Mouse (Mus musculus): ENCODE data around the gene Ankrd11. TPM values are rescaled to one million over a fixed set of nuclear protein-coding genes. Genes with fewer than 3 reads are reported as not detected.

Gene Ankrd11
- total RNA-seq, 4 experiments from 2014 or later, result 149 to 174 (median 162) TPM

GRCm38 (mm10) chr8:122928631-122929224 lies 113.3 kb downstream of the Ankrd11 start:
- DNase-seq (ENCODE audit: low spot score in 2 of 2), result no peak

GRCm38 (mm10) chr8:122927841-122928240 lies 114.2 kb downstream of the Ankrd11 start:
- no peak for DNase-seq (ENCODE audit: low spot score in 2 of 2)

- DNase-seq (ENCODE audit: low spot score in 2 of 2), result no peak
Measured at GRCm38 (mm10) chr8:122926782-122927181, 115.3 kb downstream of the Ankrd11 start.

- DNase-seq (ENCODE audit: low spot score in 2 of 2), result no peak
Measured at GRCm38 (mm10) chr8:122925939-122926722, 115.9 kb downstream of the Ankrd11 start.

GRCm38 (mm10) chr8:122924091-122924490 lies 118.0 kb downstream of the Ankrd11 start:
- no peak for DNase-seq (ENCODE audit: low spot score in 2 of 2)

- no peak for DNase-seq (ENCODE audit: low spot score in 2 of 2)
Measured at GRCm38 (mm10) chr8:122923431-122924090, 118.5 kb downstream of the Ankrd11 start.

GRCm38 (mm10) chr8:122922945-122923344 lies 119.1 kb downstream of the Ankrd11 start:
- DNase-seq (ENCODE audit: low spot score in 2 of 2), result no peak

GRCm38 (mm10) chr8:122920890-122921289 lies 121.2 kb downstream of the Ankrd11 start:
- DNase-seq (ENCODE audit: low spot score in 2 of 2), result no peak

- no peak for DNase-seq (ENCODE audit: low spot score in 2 of 2)
Measured at GRCm38 (mm10) chr8:122918438-122919107, 123.5 kb downstream of the Ankrd11 start.

GRCm38 (mm10) chr8:122917531-122918392 lies 124.3 kb downstream of the Ankrd11 start:
- DNase-seq (ENCODE audit: low spot score in 2 of 2), result no peak

- no peak for DNase-seq (ENCODE audit: low spot score in 2 of 2)
Measured at GRCm38 (mm10) chr8:122916766-122917165, 125.3 kb downstream of the Ankrd11 start.

GRCm38 (mm10) chr8:122912871-122913270 lies 129.2 kb downstream of the Ankrd11 start:
- DNase-seq (ENCODE audit: low spot score in 2 of 2), result no peak

- DNase-seq (ENCODE audit: low spot score in 2 of 2), result no peak
Measured at GRCm38 (mm10) chr8:122912150-122912549, 129.9 kb downstream of the Ankrd11 start.

GRCm38 (mm10) chr8:122906463-122907021 lies 135.5 kb downstream of the Ankrd11 start:
- DNase-seq (ENCODE audit: low spot score in 2 of 2), result peak; percentile 90 to 92

GRCm38 (mm10) chr8:122905346-122905745 lies 136.7 kb downstream of the Ankrd11 start:
- no peak for DNase-seq (ENCODE audit: low spot score in 2 of 2)

- no peak for DNase-seq (ENCODE audit: low spot score in 2 of 2)
Measured at GRCm38 (mm10) chr8:122904496-122904895, 137.6 kb downstream of the Ankrd11 start.

GRCm38 (mm10) chr8:122903002-122903401 lies 139.1 kb downstream of the Ankrd11 start:
- no peak for DNase-seq (ENCODE audit: low spot score in 2 of 2)

GRCm38 (mm10) chr8:122902581-122902980 lies 139.5 kb downstream of the Ankrd11 start:
- DNase-seq (ENCODE audit: low spot score in 2 of 2), result no peak

- no peak for DNase-seq (ENCODE audit: low spot score in 2 of 2)
Measured at GRCm38 (mm10) chr8:122901892-122902515, 140.1 kb downstream of the Ankrd11 start.

GRCm38 (mm10) chr8:122901476-122901875 lies 140.6 kb downstream of the Ankrd11 start:
- no peak for DNase-seq (ENCODE audit: low spot score in 2 of 2)

All from layer of hippocampus, adult 8-10 months (tissue).